Mouse (Mus musculus): Measurements from ENCODE around the gene Ebf1. TPM values are rescaled to one million over a fixed set of nuclear protein-coding genes. Genes with fewer than 3 reads are reported as not detected.
A peak's percentile ranks its signal among the peaks of the same experiment; 100 is the strongest.

Ebf1 gene
- total RNA-seq, 2 experiments from 2014 or later, result 55.7 to 56.6 TPM

- no peak for DNase-seq (ENCODE audit: low spot score in 2 of 2)
Observed at GRCm38 (mm10) chr11:44656916-44657315, 39.8 kb downstream of the Ebf1 start.

- DNase-seq (ENCODE audit: low spot score in 2 of 2), result no peak
Observed at GRCm38 (mm10) chr11:44657833-44658395, 40.8 kb downstream of the Ebf1 start.

- no peak for DNase-seq (ENCODE audit: low spot score in 2 of 2)
Observed at GRCm38 (mm10) chr11:44661875-44662274, 44.8 kb downstream of the Ebf1 start.

- DNase-seq (ENCODE audit: low spot score in 2 of 2), result no peak
Observed at GRCm38 (mm10) chr11:44663609-44664141, 46.6 kb downstream of the Ebf1 start.

- DNase-seq (ENCODE audit: low spot score in 2 of 2), result peak; percentile 23 to 47
Observed at GRCm38 (mm10) chr11:44665156-44665682, 48.1 kb downstream of the Ebf1 start.

- no peak for DNase-seq (ENCODE audit: low spot score in 2 of 2)
Observed at GRCm38 (mm10) chr11:44665741-44666531, 48.8 kb downstream of the Ebf1 start.

- no peak for DNase-seq (ENCODE audit: low spot score in 2 of 2)
Observed at GRCm38 (mm10) chr11:44666741-44667140, 49.6 kb downstream of the Ebf1 start.

- no peak for DNase-seq (ENCODE audit: low spot score in 2 of 2)
Observed at GRCm38 (mm10) chr11:44681306-44681705, 64.2 kb downstream of the Ebf1 start.

GRCm38 (mm10) chr11:44681995-44682394, 64.9 kb downstream of the Ebf1 start:
- DNase-seq (ENCODE audit: low spot score in 2 of 2), result no peak

GRCm38 (mm10) chr11:44682703-44683539, 65.8 kb downstream of the Ebf1 start:
- DNase-seq (ENCODE audit: low spot score in 2 of 2), result no peak

- DNase-seq (ENCODE audit: low spot score in 2 of 2), result no peak
Observed at GRCm38 (mm10) chr11:44684486-44685076, 67.5 kb downstream of the Ebf1 start.

GRCm38 (mm10) chr11:44685129-44685528, 68.0 kb downstream of the Ebf1 start:
- DNase-seq (ENCODE audit: low spot score in 2 of 2), result no peak

GRCm38 (mm10) chr11:44685911-44686361, 68.8 kb downstream of the Ebf1 start:
- no peak for DNase-seq (ENCODE audit: low spot score in 2 of 2)

- no peak for DNase-seq (ENCODE audit: low spot score in 2 of 2)
Observed at GRCm38 (mm10) chr11:44686378-44686777, 69.3 kb downstream of the Ebf1 start.

GRCm38 (mm10) chr11:44688542-44688941, 71.4 kb downstream of the Ebf1 start:
- no peak for DNase-seq (ENCODE audit: low spot score in 2 of 2)

- no peak for DNase-seq (ENCODE audit: low spot score in 2 of 2)
Observed at GRCm38 (mm10) chr11:44689571-44690264, 72.6 kb downstream of the Ebf1 start.

- DNase-seq (ENCODE audit: low spot score in 2 of 2), result no peak
Observed at GRCm38 (mm10) chr11:44690265-44690572, 73.1 kb downstream of the Ebf1 start.

GRCm38 (mm10) chr11:44695416-44695815, 78.3 kb downstream of the Ebf1 start:
- no peak for DNase-seq (ENCODE audit: low spot score in 2 of 2)

- DNase-seq (ENCODE audit: low spot score in 2 of 2), result no peak
Observed at GRCm38 (mm10) chr11:44696539-44697201, 79.6 kb downstream of the Ebf1 start.

GRCm38 (mm10) chr11:44700181-44700580, 83.1 kb downstream of the Ebf1 start:
- DNase-seq (ENCODE audit: low spot score in 2 of 2), result no peak
